Comparison of ENCODE assay signal across 8 mouse cellular contexts in the genomic region with DNA sequence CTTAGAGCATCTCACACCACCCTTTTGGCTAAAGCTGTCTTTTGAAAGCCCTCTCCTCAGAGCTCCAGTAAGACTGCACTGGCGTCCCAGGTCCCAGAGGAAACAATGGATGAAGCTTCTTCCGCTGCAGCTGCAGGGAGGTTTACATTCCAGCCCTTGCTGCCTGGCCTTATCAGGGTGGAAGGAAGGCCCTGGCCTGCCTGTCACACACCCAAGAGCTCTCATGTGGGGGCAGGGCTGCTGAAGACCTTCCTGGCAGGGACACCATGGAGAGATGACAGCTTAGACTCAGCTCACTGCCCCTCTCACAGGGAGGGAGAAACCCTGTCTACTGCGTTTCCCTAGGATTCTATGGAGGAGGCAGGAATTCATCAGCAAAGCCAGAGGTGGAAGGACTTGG.
A peak's percentile ranks its signal among the peaks of the same experiment; 100 is the strongest.
DNase-seq lines count a peak whose midpoint lies in the region; ATAC-seq lines count a peak whose summit lies in the region.

No protein-coding gene starts in this region.

- 27% methylated on average over 3 of the region's 3 CpGs for WGBS in kidney, embryonic 14.5 days

- DNase-seq in gastrocnemius, postnatal 14 days = peak; percentile 17
- no peak for DNase-seq in gastrocnemius, adult 8-10 months (ENCODE audit: low spot score in 2 of 2)
- DNase-seq in heart, adult 11 months = peak; percentile 99
- peak; percentile 87 for DNase-seq in lung, postnatal 25 days (ENCODE audit: low spot score)
- DNase-seq in thymus, adult 18-20 months = no peak
- DNase-seq in left cerebral cortex, postnatal 14 days (ENCODE audit: low spot score in 2 of 2) = no peak
- DNase-seq in right cerebral cortex, adult 2 months (ENCODE audit: low spot score in 2 of 2) = no peak

- no peaks in the 10 kb centered on the region for H3K4me1 ChIP-seq in kidney, embryonic 14.5 days (ENCODE audit: control insufficient read depth, insufficient read depth, low read length)

- no peak overlapping the region for H3K27ac ChIP-seq in kidney, embryonic 14.5 days (ENCODE audit: low read depth, low read length)

- no peaks in the 10 kb centered on the region for H3K36me3 ChIP-seq in kidney, embryonic 14.5 days (ENCODE audit: control insufficient read depth, insufficient read depth, low read length)

- H3K9ac ChIP-seq in kidney, embryonic 14.5 days (ENCODE audit: low read depth, low read length) = no peak overlapping the region

- no peaks in the 10 kb centered on the region for H3K27me3 ChIP-seq in kidney, embryonic 14.5 days (ENCODE audit: control insufficient read depth, insufficient read depth, low read length)

- no peak overlapping the region for H3K4me3 ChIP-seq in kidney, embryonic 14.5 days (ENCODE audit: low read length)

- no peak overlapping the region for H3K4me2 ChIP-seq in kidney, embryonic 14.5 days (replicated peaks; ENCODE audit: low read depth, low read length)

- ATAC-seq in kidney, embryonic 14.5 days (ENCODE audit: low FRiP score, low TSS enrichment) = 0 out of 2 replicates have a peak, but pooled peaks have one; percentile 39

- no peaks in the 10 kb centered on the region for H3K9me3 ChIP-seq in kidney, embryonic 14.5 days (ENCODE audit: control insufficient read depth, low read length)

- intact Hi-C loops in gastrocnemius, postnatal 14 days (cut with DNase I; ENCODE audit: low total_unique reads) = no loop called here
- intact Hi-C loops in left cerebral cortex, postnatal 14 days (cut with DNase I) = loop anchor here (10.0 kb wide), 1 partner anchor 532 kb away; no protein-coding TSS in a partner anchor

Comparison
In these comparisons a context has a peak if more than half of its experiments do, and no peak if none do; other contexts are left out.
1. DNase-seq: peak in gastrocnemius, postnatal 14 days (single experiment), heart, adult 11 months (single experiment) and lung, postnatal 25 days (single experiment); none in gastrocnemius, adult 8-10 months (0 of 2), thymus, adult 18-20 months (0 of 2), left cerebral cortex, postnatal 14 days (0 of 2) and right cerebral cortex, adult 2 months (0 of 2).